11 mouse cellular contexts compared by ENCODE assay signal in the genomic region with DNA sequence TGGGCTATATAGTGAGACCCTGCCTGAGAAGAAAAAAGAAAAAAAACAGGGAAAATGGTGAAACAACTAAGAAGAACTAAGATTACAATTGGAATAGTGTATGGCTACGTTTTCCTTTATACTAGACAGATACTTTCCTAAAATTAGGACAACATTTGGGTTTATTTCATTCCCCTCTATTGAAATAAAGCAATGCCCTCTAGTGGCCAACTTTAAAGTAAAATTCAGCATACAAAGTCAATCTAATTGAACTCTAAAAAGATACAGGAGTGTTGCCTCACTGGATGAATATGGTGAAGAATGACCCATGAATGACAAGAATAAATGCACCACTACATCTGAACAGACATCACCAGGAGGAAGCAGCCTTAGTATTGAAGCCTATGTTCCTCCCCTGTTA.
DNase-seq lines count a peak whose midpoint lies in the region; ATAC-seq and TF ChIP-seq lines count a peak whose summit lies in the region.
"Had no signal": no experiment of that assay in that cellular context is flagged by ENCODE, and none has a peak within 500 bp of the region (broad histone marks: within the 10 kb centered on the region; RNA-seq: fewer than 3 reads in every experiment).

No protein-coding gene starts in this region.

- no peak overlapping the region for H3K9ac ChIP-seq in hindbrain, embryonic 11.5 days (ENCODE audit: low read depth, low read length)
- no peak overlapping the region for H3K9ac ChIP-seq in hindbrain, embryonic 13.5 days
- no peak overlapping the region for H3K9ac ChIP-seq in midbrain, postnatal 0 days (replicated peaks; ENCODE audit: low read length, poor library complexity, severe bottlenecking)
- H3K9ac ChIP-seq in midbrain, embryonic 15.5 days, result no peak overlapping the region
- H3K9ac ChIP-seq: embryonic facial prominence, embryonic 15.5 days; liver, embryonic 15.5 days had no signal

- H3K9me3 ChIP-seq in hindbrain, embryonic 11.5 days (ENCODE audit: control insufficient read depth, low read length), result no peaks in the 10 kb centered on the region
- H3K9me3 ChIP-seq in hindbrain, embryonic 13.5 days, result no peaks in the 10 kb centered on the region
- no peaks in the 10 kb centered on the region for H3K9me3 ChIP-seq in midbrain, postnatal 0 days (ENCODE audit: low read length)
- no peaks in the 10 kb centered on the region for H3K9me3 ChIP-seq in midbrain, embryonic 15.5 days
- H3K9me3 ChIP-seq: embryonic facial prominence, embryonic 15.5 days; liver, embryonic 15.5 days had no signal

- TF ChIP-seq CTCF in midbrain, postnatal 0 days (IDR thresholded peaks at IDR 0.05), result peak; percentile 79

- peak; percentile 39 for DNase-seq in hindbrain, embryonic 11.5 days (ENCODE audit: low spot score)
- peak; percentile 82 for DNase-seq in midbrain, postnatal 0 days (ENCODE audit: low spot score)
- peak; percentile 42 for DNase-seq in brain, embryonic 18.5 days (ENCODE audit: low read depth, low spot score)
- no peak for DNase-seq in adrenal gland, postnatal 10 days
- no peak for DNase-seq in spleen, postnatal 36 days (ENCODE audit: low spot score in 2 of 2)
- DNase-seq: right cerebral cortex, postnatal 14 days had no signal

- 24% methylated on average over 1 of the region's 1 CpGs for WGBS in hindbrain, embryonic 11.5 days
- 22% methylated on average over 1 of the region's 1 CpGs for WGBS in hindbrain, embryonic 13.5 days
- 12% methylated on average over 1 of the region's 1 CpGs for WGBS in midbrain, postnatal 0 days
- WGBS in midbrain, embryonic 15.5 days, result 16% methylated on average over 1 of the region's 1 CpGs

- H3K27me3 ChIP-seq in hindbrain, embryonic 11.5 days (ENCODE audit: control insufficient read depth, insufficient read depth, low read length), result no peaks in the 10 kb centered on the region
- no peaks in the 10 kb centered on the region for H3K27me3 ChIP-seq in hindbrain, embryonic 13.5 days
- H3K27me3 ChIP-seq in midbrain, postnatal 0 days (ENCODE audit: insufficient read depth, low read length), result no peaks in the 10 kb centered on the region
- no peaks in the 10 kb centered on the region for H3K27me3 ChIP-seq in midbrain, embryonic 15.5 days (replicated peaks)
- H3K27me3 ChIP-seq: embryonic facial prominence, embryonic 15.5 days; liver, embryonic 15.5 days had no signal

- no peak overlapping the region for H3K4me3 ChIP-seq in hindbrain, embryonic 11.5 days (ENCODE audit: low read depth, low read length)
- no peak overlapping the region for H3K4me3 ChIP-seq in hindbrain, embryonic 13.5 days
- no peak overlapping the region for H3K4me3 ChIP-seq in midbrain, postnatal 0 days (ENCODE audit: low read depth, low read length)
- H3K4me3 ChIP-seq in midbrain, embryonic 15.5 days, result no peak overlapping the region
- H3K4me3 ChIP-seq: embryonic facial prominence, embryonic 15.5 days; liver, embryonic 15.5 days had no signal

- no peaks in the 10 kb centered on the region for H3K36me3 ChIP-seq in hindbrain, embryonic 11.5 days (ENCODE audit: control insufficient read depth, insufficient read depth, low read length)
- H3K36me3 ChIP-seq in hindbrain, embryonic 13.5 days, result no peaks in the 10 kb centered on the region
- H3K36me3 ChIP-seq in midbrain, postnatal 0 days (ENCODE audit: insufficient read depth, low read length), result no peaks in the 10 kb centered on the region
- no peaks in the 10 kb centered on the region for H3K36me3 ChIP-seq in midbrain, embryonic 15.5 days (replicated peaks)
- H3K36me3 ChIP-seq: embryonic facial prominence, embryonic 15.5 days; liver, embryonic 15.5 days had no signal

- H3K27ac ChIP-seq in hindbrain, embryonic 11.5 days (ENCODE audit: low read depth, low read length), result no peak overlapping the region
- H3K27ac ChIP-seq in hindbrain, embryonic 13.5 days, result no peak overlapping the region
- H3K27ac ChIP-seq in midbrain, postnatal 0 days (ENCODE audit: low read depth, low read length), result no peak overlapping the region
- no peak overlapping the region for H3K27ac ChIP-seq in midbrain, embryonic 15.5 days
- H3K27ac ChIP-seq: embryonic facial prominence, embryonic 15.5 days; liver, embryonic 15.5 days had no signal

- no peak overlapping the region for H3K4me2 ChIP-seq in hindbrain, embryonic 11.5 days (replicated peaks; ENCODE audit: low read depth, low read length)
- H3K4me2 ChIP-seq in hindbrain, embryonic 13.5 days, result no peak overlapping the region
- H3K4me2 ChIP-seq in midbrain, postnatal 0 days (ENCODE audit: low read depth, low read length, poor library complexity, severe bottlenecking), result no peak overlapping the region
- no peak overlapping the region for H3K4me2 ChIP-seq in midbrain, embryonic 15.5 days
- H3K4me2 ChIP-seq: embryonic facial prominence, embryonic 15.5 days; liver, embryonic 15.5 days had no signal

- no peak for ATAC-seq in hindbrain, embryonic 11.5 days (ENCODE audit: low FRiP score)
- ATAC-seq in hindbrain, embryonic 13.5 days (ENCODE audit: low FRiP score), result no peak
- ATAC-seq in midbrain, postnatal 0 days (ENCODE audit: low FRiP score), result no peak
- ATAC-seq in midbrain, embryonic 15.5 days (replicated peaks), result no peak
- ATAC-seq: hindbrain, embryonic 16.5 days had no signal

- no peaks in the 10 kb centered on the region for H3K4me1 ChIP-seq in hindbrain, embryonic 11.5 days (replicated peaks; ENCODE audit: control insufficient read depth, insufficient read depth, low read length)
- H3K4me1 ChIP-seq in hindbrain, embryonic 13.5 days (replicated peaks), result no peaks in the 10 kb centered on the region
- no peaks in the 10 kb centered on the region for H3K4me1 ChIP-seq in midbrain, postnatal 0 days (ENCODE audit: insufficient read depth, low read length)
- H3K4me1 ChIP-seq in midbrain, embryonic 15.5 days, result no peaks in the 10 kb centered on the region
- H3K4me1 ChIP-seq: embryonic facial prominence, embryonic 15.5 days; liver, embryonic 15.5 days had no signal

Comparison
In these comparisons a context has a peak if more than half of its experiments do, and no peak if none do; other contexts are left out.
1. DNase-seq: peak in hindbrain, embryonic 11.5 days (single experiment), midbrain, postnatal 0 days (single experiment) and brain, embryonic 18.5 days (single experiment); none in adrenal gland, postnatal 10 days (single experiment) and spleen, postnatal 36 days (0 of 2).